Mouse (Mus musculus) lung, postnatal 10 days (tissue): ENCODE measurements around the gene Kank1.

Source experiments
- DNase-seq: peaks from one replicate; pipeline ENCODE4 v3.0.0; 2021

Gene Kank1

GRCm38 (mm10) chr19:25407887-25408236 is 171.1 kb downstream of the Kank1 start:
- DNase-seq: no peak

GRCm38 (mm10) chr19:25409239-25409638 is 172.5 kb downstream of the Kank1 start:
- no peak for DNase-seq

- DNase-seq: peak; percentile 79
These were observed 174.6 kb downstream of the Kank1 start for GRCm38 (mm10) chr19:25411353-25411752.

- DNase-seq: no peak
These were observed 178.7 kb downstream of the Kank1 start for GRCm38 (mm10) chr19:25415448-25415847.

- no peak for DNase-seq
These were observed 180.9 kb downstream of the Kank1 start for GRCm38 (mm10) chr19:25417671-25418070.

GRCm38 (mm10) chr19:25419983-25420382 is 183.2 kb downstream of the Kank1 start:
- no peak for DNase-seq

GRCm38 (mm10) chr19:25422096-25422495 is 185.3 kb downstream of the Kank1 start:
- no peak for DNase-seq

GRCm38 (mm10) chr19:25423371-25423770 is 186.6 kb downstream of the Kank1 start:
- DNase-seq: no peak

GRCm38 (mm10) chr19:25426431-25426830 is 189.7 kb downstream of the Kank1 start:
- no peak for DNase-seq

- peak; percentile 31 for DNase-seq
These were observed 191.1 kb downstream of the Kank1 start for GRCm38 (mm10) chr19:25427886-25428285.

- DNase-seq: no peak
These were observed 191.7 kb downstream of the Kank1 start for GRCm38 (mm10) chr19:25428338-25428962.

- DNase-seq: no peak
These were observed 194.7 kb downstream of the Kank1 start for GRCm38 (mm10) chr19:25431431-25431830.

- DNase-seq: no peak
These were observed 195.1 kb downstream of the Kank1 start for GRCm38 (mm10) chr19:25431909-25432308.

GRCm38 (mm10) chr19:25433169-25433690 is 196.5 kb downstream of the Kank1 start:
- no peak for DNase-seq

GRCm38 (mm10) chr19:25434345-25434744 is 197.6 kb downstream of the Kank1 start:
- DNase-seq: no peak

- no peak for DNase-seq
These were observed 198.0 kb downstream of the Kank1 start for GRCm38 (mm10) chr19:25434795-25435194.

- no peak for DNase-seq
These were observed 198.6 kb downstream of the Kank1 start for GRCm38 (mm10) chr19:25435412-25435811.

GRCm38 (mm10) chr19:25436175-25436574 is 199.4 kb downstream of the Kank1 start:
- no peak for DNase-seq

- no peak for DNase-seq
These were observed 200.2 kb downstream of the Kank1 start for GRCm38 (mm10) chr19:25436789-25437650.

- no peak for DNase-seq
These were observed 201.5 kb downstream of the Kank1 start for GRCm38 (mm10) chr19:25438246-25438645.

- DNase-seq: no peak
These were observed 203.0 kb downstream of the Kank1 start for GRCm38 (mm10) chr19:25439807-25440206.

GRCm38 (mm10) chr19:25440736-25441135 is 204.0 kb downstream of the Kank1 start:
- DNase-seq: no peak

- peak; percentile 82 for DNase-seq
These were observed 208.3 kb downstream of the Kank1 start for GRCm38 (mm10) chr19:25445054-25445453.

GRCm38 (mm10) chr19:25445842-25446241 is 209.1 kb downstream of the Kank1 start:
- no peak for DNase-seq
